Mouse (Mus musculus) ovary, postnatal 14 days (tissue): Measurements from ENCODE around the gene Nfe2l2.

Experiments
- DNase-seq: peaks from one replicate; pipeline ENCODE4 v3.0.0; 2022; ENCODE audit warnings: low spot score

The Nfe2l2 gene

DNA sequence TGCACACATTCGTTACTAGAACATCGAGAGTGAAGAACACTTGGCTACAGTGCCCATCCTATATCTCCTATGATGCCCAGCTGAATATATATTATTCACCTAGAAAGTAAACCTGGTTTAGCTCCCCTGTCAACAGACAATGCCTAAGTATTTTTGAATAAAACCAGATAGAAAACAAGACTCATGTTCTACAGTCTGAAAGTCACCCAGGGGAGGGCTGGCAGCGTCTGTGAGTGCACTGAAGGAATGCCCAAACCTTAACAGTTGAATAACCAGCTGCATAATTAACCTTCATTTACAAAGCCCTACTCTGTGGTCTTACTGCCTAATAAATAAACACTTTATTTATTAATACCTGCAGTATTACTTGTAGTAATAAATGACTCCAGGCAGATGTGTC lies 19.9 kb downstream of the Nfe2l2 start:
- DNase-seq, result no peak

DNA sequence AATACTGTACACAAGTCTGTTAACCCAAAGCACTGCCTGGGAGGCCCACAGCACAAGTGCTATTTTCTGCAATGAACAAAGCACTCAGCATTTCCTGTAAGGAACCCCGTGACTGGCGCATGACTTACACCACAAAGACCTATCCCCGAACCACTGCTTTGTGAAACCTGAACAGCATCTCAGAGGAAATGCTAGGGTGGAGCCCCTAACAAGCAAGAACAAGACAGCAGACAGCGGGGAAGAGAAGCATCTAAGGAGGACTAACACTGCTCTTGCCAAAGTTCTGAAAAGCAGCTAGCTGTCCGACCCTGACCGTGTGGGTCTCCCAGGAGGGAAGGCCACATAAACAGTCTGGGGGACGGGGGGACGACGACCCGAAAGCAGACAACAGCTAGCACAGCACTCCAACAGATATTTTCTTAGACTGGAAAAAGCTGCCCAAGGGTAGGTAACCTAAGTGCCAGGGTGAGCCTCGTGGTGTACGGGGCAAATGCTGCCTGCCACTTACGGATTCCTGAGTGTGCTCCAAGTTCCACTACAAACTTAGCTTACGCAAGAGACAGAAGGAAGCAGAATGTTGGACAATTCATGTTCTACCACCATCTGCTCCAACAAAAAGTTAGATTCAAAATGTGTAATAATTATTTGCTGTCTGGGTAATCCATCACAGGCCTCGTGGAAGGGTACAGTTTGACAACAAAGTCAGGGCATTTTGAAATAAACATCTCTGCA lies 21.3 kb downstream of the Nfe2l2 start:
- no peak for DNase-seq

DNA sequence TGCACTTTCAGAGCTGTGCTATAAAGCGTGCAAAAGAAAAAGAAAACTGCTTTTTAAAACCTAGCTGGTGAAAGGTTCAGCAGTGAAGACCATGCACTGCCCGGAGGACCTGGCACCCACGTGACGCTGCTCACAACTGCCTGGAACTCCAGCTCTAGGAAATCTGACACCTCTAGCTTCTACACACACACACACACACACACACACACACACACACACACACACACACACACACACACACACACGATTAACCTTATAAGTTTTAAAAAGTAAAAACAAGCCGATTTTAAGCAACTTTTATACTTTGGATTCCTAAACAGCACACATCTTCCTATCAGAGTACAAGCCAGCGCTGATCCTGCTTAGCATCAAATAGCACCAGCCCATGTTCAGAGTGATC lies 23.0 kb downstream of the Nfe2l2 start:
- no peak for DNase-seq

GRCm38 (mm10) chr2:75679947-75680346 lies 24.5 kb downstream of the Nfe2l2 start:
- no peak for DNase-seq

- DNase-seq, result no peak
These were observed 27.9 kb downstream of the Nfe2l2 start for GRCm38 (mm10) chr2:75676567-75676966.

DNA sequence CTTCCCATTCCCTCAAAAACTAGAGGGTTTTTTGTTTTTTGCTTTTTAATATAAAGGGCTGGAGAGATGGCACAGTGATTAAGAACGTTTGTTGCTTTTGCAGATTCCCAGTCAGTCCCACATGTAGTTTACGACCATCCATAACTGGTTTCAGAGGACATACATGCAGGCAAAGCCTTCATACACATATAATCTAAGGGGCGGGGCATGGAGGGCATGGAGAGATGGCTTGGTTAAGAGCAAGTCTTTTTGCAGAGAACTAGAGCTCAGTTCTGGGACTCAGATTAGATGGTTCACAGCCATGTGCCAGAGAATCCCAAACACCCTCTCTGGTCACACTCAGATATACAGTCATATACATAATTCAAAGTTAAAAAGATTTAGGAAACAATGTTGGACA lies 31.9 kb downstream of the Nfe2l2 start:
- no peak for DNase-seq

- DNase-seq, result no peak
These were observed 33.1 kb downstream of the Nfe2l2 start for GRCm38 (mm10) chr2:75671337-75671660.

DNA sequence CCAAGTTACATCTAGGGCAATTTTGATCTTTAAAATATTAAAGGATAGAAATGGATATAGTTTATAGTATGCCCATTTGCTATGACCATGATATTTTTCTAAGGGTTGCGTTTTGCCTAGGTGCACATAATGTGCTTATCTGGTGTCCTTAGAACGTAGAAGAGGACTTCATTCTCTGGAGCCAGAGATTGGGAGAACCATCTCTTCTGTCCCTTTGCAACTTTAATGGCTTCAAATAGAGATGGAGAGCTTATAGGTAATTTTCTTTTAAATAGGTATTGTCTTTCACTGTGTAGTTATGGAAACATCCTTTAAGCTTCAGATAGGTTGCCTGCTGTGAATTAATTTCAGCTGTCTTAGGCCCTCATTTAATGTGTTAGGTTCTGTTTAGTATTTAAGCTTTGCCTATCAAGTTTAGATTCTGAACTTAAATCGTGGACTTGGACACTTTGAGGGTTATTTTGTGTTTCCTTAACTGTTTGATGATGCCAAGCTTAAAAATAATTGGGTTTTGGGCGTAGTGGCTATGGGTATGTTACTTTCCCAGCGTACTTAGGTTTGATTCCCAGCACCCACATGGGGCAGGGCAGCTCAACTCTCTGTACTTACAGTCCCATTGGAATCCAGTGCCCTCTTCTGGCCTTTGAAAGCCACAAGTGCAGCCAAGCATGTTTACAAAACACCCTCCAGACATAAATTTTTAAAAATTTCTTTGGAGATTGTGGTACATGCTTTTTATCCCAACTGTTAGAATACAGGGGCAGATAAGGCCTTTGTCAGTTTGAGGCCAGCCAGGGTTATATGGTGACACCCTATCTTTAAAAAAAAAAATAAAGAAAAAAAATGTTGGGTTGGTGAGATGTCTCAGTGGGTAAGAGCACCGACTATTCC lies 33.8 kb downstream of the Nfe2l2 start:
- no peak for DNase-seq

DNA sequence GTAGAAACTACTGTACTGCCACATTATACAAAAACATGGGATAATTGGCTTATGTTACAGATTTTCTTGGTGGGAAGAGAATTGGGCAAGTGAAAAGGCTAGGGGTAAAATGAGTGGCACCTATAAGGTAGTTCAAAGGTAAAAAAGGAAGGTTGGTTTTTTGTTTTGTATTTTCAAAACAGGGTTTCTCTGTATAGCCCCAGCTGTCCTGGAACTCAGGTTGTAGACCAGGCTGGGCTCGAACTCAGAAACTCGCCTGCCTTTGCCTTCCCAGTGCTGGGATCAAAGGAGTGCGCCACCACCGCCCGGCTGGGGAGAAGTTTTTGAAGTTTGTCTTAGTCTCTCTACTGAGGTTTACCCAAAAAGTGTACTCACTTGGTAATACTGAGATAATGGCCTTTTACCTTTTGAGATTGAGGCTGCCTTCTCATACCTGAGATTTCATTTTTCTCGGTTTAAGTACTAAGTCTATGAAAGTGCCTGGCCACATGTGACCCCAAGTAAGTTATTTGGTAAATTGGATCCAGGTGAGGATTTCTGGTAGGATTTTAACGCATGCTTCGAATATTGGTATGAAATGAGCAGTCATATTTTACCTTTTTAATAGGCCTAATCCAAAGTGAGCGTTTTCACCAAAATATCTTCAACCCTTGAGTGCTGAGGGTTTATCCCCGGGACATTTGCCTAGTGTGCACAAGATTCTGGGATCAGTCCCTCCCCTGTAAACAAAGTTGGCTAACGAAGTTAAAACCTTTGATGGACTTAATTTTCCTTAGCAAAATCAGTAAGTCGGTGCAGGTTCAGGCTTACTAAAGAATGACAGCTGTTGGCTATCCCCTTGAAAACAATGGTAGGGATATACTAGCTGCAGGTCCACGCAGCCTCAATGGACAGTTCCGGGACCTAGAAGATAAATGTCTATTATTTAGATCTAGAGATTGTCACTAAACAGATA lies 34.7 kb downstream of the Nfe2l2 start:
- no peak for DNase-seq

DNA sequence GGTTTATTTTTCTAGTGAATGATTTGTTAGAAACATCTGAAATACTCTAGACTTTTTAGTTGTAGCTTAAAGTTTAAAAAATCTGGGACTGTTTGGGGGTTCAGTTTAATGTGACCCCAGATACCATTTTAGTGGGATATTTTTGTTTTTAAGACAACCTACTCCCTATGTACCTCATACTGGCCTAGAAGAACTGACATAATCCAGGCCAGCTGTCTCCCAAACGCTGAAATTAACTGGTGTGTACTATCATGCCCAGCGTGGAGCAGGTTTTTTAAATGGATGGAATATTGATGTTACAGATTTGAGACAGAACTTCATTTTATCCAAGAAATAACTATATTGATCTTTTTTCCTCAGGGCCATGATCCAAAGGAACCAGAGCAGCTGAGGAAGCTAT lies 43.3 kb downstream of the Nfe2l2 start:
- DNase-seq, result no peak

- DNase-seq, result no peak
These were observed 44.0 kb downstream of the Nfe2l2 start for GRCm38 (mm10) chr2:75660255-75660948.

- peak; percentile 88 for DNase-seq
These were observed 44.8 kb downstream of the Nfe2l2 start for GRCm38 (mm10) chr2:75659629-75659960.

GRCm38 (mm10) chr2:75658727-75659628 lies 45.5 kb downstream of the Nfe2l2 start, which contains the start of gene Hnrnpa3:
Hnrnpa3 (plus strand) TSS chr2:75659261.
- peak; percentile 97 for DNase-seq

DNA sequence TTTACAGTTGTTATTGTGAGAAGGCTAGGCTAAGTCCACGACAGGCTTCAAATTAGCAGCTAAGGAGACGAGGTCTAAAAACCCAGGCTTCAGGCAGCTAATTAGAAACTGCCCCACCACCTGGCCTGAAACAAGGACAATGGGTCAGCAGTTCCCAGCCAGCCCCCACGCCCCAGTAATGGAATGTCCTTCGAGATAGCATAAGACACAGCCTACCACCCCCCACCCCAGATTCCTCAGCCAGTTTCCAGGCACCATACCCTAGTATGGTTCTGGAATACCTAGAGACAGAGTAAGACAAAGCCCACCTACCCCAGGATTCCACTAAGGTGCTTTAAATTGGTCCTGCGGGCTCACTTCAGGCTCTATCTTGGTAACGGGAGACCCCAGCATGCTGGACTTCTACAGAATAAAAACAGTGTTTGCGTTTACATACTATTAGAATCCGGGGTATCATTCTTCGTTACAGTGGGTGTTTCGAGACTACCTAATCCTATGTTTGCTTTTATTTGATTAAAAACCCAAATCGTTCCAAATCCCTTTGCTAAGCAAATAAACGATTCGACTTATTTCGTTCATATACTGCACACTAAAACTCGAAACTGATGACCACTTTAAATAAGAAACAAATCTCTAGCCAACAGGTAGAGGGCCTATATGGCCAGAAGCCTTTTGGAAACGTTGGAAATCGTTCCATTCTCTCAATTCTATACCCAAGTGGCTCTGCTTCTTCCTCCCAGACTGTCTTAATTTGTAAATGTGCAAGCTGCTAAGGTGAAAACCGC lies 46.3 kb downstream of the Nfe2l2 start:
- DNase-seq, result peak; percentile 32

DNA sequence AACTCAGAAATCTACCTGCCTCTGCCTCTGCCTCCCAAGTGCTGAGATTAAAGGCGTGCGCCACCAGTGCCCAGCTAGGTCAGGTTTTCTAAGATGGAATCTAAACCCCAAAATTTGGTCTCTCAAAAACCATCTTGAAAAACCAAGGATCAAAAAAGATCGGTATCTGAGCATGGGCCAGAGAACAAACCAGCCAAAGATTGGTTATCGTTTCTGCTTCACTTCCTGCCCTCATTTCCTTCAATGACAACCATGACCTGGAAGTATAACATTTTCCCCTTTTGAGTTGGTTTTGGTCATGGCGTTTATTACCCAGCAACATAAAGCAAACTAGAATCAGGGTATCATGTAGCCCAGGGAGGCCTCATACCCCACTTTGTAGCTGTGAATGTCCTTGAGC lies 47.5 kb downstream of the Nfe2l2 start:
- no peak for DNase-seq

DNA sequence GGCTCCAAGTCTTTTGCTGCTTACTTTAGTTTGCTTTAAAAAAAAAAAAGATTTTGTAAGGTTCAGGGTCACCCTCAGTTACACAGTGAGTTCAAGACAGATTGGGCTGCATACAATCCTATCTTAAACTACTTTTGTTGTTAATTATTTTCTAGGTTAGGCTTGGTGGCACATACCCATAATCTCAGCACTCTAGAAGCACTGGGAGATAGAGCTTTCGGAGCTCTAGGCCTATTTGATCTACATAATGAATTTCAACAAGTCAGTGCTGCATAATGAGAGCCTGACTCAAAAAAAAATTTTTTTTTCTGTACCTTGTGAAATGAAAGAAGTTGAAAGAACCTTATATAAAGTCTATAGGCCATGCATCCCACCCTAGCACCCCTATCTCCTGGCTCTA lies 49.8 kb downstream of the Nfe2l2 start:
- DNase-seq, result no peak

- DNase-seq, result no peak
These were observed 51.3 kb downstream of the Nfe2l2 start for GRCm38 (mm10) chr2:75653150-75653549.

GRCm38 (mm10) chr2:75650437-75650836 lies 54.0 kb downstream of the Nfe2l2 start:
- DNase-seq, result no peak

DNA sequence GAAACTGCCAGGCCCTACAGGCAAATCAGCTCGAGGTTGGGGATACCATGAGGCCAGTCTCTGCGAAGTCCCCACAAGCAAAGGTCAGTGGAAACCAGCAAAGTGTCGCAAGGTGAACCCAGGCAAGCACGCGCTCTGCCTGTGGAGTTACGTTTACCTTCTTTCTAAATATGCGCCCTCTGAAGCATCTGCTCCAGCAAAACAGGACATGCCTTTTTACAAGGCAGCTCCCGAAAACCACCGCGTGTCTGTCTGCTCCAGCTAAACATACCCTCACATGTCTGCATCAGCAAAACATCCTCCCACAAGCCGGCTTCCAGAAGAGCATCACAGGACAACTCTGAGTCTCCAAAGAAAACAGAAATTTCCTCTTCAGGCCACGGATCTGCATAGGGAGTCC lies 59.2 kb downstream of the Nfe2l2 start:
- no peak for DNase-seq

- DNase-seq, result no peak
These were observed 60.5 kb downstream of the Nfe2l2 start for GRCm38 (mm10) chr2:75643950-75644349.
